Mouse (Mus musculus): ENCODE results near the gene Lgr5.
A peak's percentile ranks its signal among the peaks of the same experiment; 100 is the strongest.

DNA sequence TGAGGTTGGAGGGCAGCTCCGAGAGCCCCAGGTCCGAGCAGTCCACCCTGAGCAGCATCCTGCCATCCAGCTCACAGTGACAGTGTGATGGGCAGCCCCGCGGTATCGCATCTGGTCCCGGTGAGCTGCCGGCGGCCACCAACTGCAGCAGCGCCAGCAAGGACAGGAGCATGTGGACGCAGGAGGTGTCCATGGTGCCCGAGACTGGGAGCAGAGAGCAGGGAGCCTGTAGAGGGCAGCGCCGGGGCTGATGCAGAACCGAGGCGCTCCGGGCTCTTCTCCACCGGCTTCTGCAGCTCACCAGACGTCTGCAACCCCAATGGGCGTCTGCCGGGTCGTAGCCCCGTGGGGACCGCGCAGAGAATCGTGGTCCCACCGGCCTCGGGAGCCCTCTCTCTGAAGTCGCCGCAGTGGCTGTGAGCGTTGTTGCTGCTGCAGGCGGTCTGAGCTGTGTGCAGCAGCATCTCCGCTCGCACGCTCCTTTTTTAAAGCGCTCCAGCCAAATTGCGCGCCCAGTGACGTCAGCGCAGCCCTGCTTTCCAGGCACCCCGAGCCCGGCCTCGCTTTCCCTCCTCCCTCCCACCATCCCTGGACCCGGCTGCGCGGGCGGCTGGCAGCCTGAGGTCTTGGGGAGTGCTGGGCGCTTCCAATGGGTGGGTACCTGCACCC lies at the start of gene Lgr5:
- TF ChIP-seq CTCF (IDR thresholded peaks at IDR 0.05) (peak; percentile 56), EP300 (IDR thresholded peaks at IDR 0.05) (no peak)
